Mouse (Mus musculus): Measurements from ENCODE around the gene Gm281.
"Not testable (repeated sequence)": the region's sequence is repeated elsewhere in the genome, so short reads cannot be mapped to it uniquely, and the experiment has no call there.

The Gm281 gene

GRCm38 (mm10) chr14:13914387-13915082 is at the start of gene Gm281:
Gm281 (minus strand) TSS chr14:13914478.
- no peak for DNase-seq (ENCODE audit: low read depth)

DNA sequence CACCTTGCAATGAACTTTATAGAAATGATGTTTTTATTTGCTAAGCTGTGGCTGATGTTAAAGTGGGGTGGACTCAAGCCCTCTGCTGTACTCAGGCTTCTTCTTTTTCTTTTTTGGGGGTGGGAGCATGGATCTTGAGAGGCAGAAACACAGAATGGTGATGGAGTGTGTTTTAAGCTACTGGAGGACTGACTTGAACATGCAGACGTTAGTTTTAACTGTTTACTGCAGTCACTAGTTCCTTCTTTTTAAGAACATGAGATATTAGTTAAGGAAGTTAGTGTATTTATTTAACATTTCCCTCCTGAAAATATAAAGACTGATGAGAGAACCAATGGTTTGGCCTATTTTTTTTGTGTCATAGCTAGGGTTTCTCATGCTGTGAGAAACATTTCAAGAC is 49.2 kb upstream of the Gm281 start:
- no peak for DNase-seq (ENCODE audit: low read depth)

GRCm38 (mm10) chr14:13962476-13962875 is 48.2 kb upstream of the Gm281 start:
- no peak for DNase-seq (ENCODE audit: low read depth)

DNA sequence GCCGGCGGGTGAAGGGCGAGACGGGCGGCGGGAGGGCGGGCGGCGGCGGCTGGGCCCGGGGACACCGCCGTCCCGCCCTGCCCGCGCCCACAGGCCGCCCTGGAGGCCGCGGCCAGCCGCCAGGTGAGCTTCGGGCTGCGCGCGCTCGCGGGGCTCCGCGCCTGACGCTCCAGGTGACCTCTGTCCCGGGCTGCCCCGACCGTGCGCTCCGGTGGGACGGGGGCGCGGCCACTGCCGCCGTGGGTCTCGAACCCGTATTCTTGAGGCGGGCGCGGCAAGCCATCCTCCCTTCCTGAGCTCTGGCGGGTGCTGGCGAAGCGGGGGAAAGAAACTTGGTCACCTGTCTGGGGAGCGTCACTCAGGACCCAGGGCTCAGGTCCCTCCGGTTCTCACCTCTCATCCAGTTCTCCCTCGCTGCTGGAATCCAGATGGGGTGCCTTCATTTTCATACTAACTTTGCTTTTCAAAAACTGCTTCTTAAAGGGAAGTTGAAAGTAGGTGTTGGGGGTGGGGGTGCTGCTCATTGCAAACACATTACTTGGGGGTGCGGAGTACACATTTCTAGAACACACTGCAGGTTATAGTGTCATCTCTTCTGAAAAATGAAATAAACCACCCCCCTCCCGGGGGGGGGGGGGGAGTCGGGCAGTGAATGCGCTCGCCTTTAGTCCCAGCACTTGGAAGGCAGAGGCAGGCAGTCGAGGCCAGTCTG is 47.3 kb upstream of the Gm281 start, which contains the start of the genes Atxn7 and Thoc7:
Atxn7 (plus strand) TSS at position 40 of the 712 bp plus-strand sequence.
Thoc7 (minus strand) TSS at position 452 of the 712 bp plus-strand sequence.
- peak; percentile 47 for DNase-seq (ENCODE audit: low read depth)

DNA sequence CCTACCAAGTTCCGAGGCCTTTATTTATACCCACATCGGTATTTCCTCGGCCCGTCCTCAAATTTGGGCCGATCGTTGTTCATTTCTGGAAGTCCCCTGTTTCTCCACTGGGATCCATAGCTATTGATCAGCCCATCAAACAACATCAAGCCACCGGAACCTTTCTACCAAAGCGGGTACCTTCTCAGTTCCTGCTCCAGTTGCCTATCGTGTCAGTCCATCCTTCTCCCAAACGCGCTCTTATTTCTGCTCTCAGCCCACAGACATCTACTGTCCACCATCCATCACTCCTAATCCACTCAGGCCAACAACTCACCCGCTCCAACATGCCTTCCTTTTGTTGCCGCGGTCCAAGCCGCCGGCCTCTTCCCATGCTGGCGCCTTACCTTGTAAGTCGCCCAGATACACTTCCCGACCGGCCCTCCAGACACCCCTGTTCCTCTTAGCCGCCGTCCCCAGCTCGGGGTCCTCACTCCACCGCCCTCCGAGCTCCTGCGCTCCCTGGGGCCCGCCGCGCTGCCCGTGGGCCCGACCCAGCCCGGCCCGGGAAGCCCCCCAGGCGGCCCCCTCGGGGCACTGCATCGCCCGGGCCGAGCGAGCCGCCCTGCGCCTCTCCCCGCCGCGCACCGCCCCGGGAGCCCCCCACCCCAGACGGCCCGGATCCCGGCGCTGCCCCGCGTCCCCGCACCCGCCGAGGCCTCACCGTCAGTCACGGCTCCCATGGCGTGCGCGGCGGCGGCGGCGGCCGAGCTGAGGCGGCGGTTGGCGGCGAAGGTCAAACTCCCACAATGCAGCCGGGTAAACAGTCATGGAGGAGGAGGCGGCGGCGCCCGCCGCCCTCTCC is 46.4 kb upstream of the Gm281 start:
- DNase-seq (ENCODE audit: low read depth): peak; percentile 76

DNA sequence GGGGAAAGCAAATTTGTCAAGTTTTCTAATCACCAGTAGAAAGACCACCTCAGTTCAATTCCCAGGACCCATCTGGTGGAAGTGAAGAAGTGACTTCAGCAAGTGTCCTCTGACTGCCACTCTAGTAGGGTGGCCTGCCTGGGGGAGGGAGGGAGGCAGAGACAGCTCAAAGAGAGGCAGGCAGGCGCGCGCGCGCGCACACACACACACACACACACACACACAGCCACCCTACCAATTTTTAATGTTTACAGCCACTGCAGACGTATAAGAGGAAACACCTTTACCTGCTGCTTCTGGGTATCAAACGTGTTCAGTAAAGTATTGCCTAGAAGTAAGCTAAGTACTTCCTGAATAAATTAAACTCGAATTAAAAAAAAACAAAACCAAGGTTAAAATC is 45.8 kb upstream of the Gm281 start:
- DNase-seq (ENCODE audit: low read depth): peak; percentile 47

GRCm38 (mm10) chr14:13952151-13952550 is 37.9 kb upstream of the Gm281 start:
- DNase-seq (ENCODE audit: low read depth): not testable (repeated sequence)

- peak; percentile 45 for DNase-seq (ENCODE audit: low read depth)
These were observed 36.1 kb upstream of the Gm281 start for GRCm38 (mm10) chr14:13950401-13950800.

DNA sequence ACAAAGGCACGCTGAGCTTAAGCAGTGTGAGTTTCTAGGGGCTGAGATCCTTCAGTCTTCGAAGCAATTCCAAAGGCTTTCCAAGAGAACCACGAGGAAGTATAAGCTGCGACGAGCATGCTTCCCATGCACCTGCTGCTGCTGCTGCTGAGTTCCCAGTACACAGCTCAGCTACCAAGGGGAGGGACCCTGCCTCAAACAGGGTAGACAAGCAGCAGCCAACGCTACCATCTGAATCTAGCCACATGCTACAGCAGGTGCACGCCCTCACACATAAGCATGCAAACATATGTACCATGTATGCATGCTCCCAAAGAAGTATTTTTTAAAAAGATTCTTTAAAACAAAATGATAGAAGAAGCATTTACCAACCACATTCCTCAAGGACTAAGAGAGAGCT is 34.1 kb upstream of the Gm281 start:
- DNase-seq (ENCODE audit: low read depth): no peak

- no peak for DNase-seq (ENCODE audit: low read depth)
These were observed 30.4 kb upstream of the Gm281 start for GRCm38 (mm10) chr14:13944686-13945085.

- no peak for DNase-seq (ENCODE audit: low read depth)
These were observed 19.7 kb upstream of the Gm281 start for GRCm38 (mm10) chr14:13934052-13934371.

DNA sequence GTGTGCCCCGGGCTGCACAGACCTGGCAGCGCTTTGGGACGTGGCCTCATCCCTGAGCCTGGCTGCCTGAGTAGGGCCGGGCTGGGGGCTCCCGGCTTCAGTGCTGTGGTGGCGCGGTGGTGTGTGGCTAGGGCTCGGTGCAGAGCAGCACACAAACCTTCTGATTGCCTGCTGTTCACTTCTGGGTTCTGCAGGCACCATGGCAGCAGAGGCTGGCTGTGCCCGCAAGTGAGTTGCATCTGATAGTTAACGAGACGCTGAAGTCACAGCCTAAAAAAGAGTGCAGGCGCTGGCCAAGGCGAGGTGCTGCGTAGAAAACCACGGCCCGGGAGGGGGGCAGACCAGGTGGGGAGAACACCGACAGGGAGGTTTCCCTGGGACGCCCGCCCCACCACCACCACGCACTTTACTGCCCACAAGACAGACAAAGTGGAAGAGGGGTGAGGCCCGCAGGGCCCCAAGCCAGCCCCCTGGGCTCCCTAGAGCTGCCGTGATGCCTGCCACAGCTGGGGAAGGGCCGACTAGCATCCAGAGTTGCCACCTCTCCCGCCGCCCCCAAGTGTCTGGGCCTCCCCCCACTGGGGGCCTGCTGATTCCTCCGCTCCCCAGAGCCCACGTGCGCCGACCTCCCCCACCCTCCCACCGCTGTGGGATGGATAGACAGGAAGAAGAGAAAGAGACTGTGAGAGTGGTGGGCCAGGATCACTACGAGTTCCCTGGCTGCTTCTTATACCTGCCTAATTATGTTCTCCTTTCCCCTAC is 19.2 kb upstream of the Gm281 start:
- no peak for DNase-seq (ENCODE audit: low read depth)

- DNase-seq (ENCODE audit: low read depth): peak; percentile 81
These were observed 3.4 kb upstream of the Gm281 start for GRCm38 (mm10) chr14:13917630-13918029.

DNA sequence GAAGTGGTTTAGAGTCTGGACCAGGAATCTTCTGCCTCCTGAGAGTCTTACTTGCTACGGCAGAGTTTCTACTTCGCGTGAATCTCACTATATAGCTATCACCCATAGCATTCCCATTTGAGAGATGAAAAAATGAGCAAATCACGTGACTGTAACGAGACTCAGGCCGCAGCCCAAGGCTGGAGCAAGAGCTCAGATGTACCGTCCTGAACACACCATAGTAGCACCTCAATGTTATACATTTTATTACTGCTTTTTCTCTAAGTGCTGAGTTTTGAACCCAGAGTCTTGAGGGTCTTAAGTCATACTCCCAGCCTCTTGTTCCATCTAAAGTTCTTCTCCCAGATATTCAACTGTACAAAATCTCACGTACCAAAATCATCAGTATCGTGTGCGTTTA is 2.9 kb upstream of the Gm281 start:
- DNase-seq (ENCODE audit: low read depth): no peak

- DNase-seq (ENCODE audit: low read depth): no peak
These were observed 929 bp upstream of the Gm281 start for GRCm38 (mm10) chr14:13915207-13915606.

- DNase-seq (ENCODE audit: low read depth): no peak
These were observed 4.1 kb downstream of the Gm281 start for GRCm38 (mm10) chr14:13910148-13910547.

- DNase-seq (ENCODE audit: low read depth): no peak
These were observed 7.1 kb downstream of the Gm281 start for GRCm38 (mm10) chr14:13907145-13907544.

DNA sequence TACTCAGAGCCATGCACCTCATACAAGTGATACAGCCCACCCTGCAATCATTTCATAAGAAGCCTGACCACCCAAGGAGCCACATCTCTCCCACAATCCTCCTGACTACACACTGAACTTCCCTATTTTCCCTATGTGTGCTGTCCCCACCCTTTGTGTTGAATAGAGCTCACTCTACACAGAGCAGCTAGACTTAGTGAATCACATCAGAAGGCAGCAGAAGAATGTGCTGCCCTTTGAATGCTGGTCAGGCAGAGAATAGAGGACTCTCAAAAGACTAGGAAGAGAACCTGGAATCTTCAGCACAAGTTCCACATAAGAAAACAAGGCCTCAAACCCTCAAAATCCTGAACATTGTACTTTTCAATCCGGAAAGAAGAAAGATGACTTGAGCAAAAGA is 7.8 kb downstream of the Gm281 start:
- no peak for DNase-seq (ENCODE audit: low read depth)

GRCm38 (mm10) chr14:13901611-13902067 is 12.6 kb downstream of the Gm281 start:
- DNase-seq (ENCODE audit: low read depth): peak; percentile 71

DNA sequence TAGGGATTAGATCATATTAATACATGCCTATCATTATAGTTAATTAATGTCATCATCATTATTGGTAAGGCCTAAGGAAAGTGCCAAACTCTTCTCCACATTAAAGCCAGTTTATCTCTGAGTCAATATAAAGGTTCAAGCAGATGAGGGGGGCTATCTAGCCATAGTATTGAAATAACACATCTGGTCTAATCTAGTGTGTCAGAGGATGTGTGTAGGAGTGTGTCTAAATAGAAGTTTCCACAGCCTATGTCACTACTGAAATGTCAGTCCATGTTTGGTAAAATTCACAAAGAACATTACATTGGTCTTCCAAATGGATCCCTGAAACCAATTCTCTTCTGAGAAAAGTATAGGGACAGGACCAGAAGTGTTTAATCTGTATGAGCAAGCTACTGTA is 19.1 kb downstream of the Gm281 start:
- no peak for DNase-seq (ENCODE audit: low read depth)

DNA sequence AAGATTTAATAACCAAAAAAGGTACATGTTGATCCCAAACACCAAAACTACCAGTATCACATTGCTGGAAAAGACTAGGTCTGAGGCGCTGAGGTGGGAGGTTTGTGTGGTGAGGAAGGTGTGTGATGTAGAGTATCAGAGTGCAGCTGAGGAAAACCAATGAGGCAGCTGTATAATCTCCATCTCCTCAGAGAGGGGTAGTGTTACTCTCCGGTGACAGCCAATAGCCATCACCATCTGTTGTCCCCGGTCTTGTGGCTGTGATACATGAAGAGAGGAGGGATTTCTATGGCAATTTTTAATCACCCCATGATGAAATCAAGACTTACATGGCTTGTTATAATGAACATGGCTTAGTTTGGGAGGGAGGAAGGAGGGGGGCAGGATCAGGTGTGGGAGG is 20.5 kb downstream of the Gm281 start:
- no peak for DNase-seq (ENCODE audit: low read depth)

DNA sequence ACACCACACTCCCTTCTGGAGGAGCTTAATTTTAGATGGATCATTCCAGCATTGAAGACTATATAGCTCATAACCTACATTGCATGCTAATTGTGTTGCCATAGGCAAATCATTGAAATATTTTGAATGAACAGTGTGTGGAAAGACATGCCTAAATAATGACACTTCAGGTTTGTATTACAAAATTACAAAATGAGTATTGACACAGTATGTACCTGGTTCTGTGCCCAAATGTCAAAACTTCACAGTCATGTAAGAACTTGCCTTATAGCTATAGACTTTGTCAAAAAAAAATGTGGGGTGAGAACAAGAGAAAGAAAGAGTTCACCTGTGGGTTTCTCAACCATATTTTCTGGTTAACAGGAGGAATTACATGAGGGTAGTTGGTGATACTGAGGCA is 52.9 kb downstream of the Gm281 start:
- DNase-seq (ENCODE audit: low read depth): no peak

Data from NIH3T3 (cell line).